Mouse (Mus musculus) bone marrow macrophage, adult 2 months (primary cell): ENCODE measurements around the gene AA986860.

Experiments used
- CTCF ChIP-seq: IDR thresholded peaks from 2 replicates; pipeline ENCODE4 v1.5.1; 2012; ENCODE audit warnings: low read depth, mild to moderate bottlenecking, low read length, moderate library complexity
- POLR2A ChIP-seq: IDR thresholded peaks from 2 replicates; pipeline ENCODE4 v1.6.1; 2012; ENCODE audit warnings: mild to moderate bottlenecking, low read depth, low read length, borderline replicate concordance

- TF ChIP-seq POLR2A (no peak), CTCF (no peak)
Measured at GRCm38 (mm10) chr1:130728708-130729107, 3.1 kb upstream of the AA986860 start.
